Mouse (Mus musculus) kidney, embryonic 16.5 days (tissue): Measurements from ENCODE around the gene Olfr873. TPM values are rescaled to one million over a fixed set of nuclear protein-coding genes. Genes with fewer than 3 reads are reported as not detected.
"Not testable (repeated sequence)": the region's sequence is repeated elsewhere in the genome, so short reads cannot be mapped to it uniquely, and the experiment has no call there.

Experiments used
- ATAC-seq: fragments of 200-750 bp; cut with Nextera tagmentation; 2 replicates; pipeline ENCODE4 v1.8.0; 2017; ENCODE audit warnings: moderate TSS enrichment; ENCODE audit not compliant: low FRiP score, low TSS enrichment
- H3K27ac ChIP-seq: fragments of 300-500 bp; sonication (generic); 2 replicates; pipeline ENCODE4 v1.5.1; 2014; ENCODE audit warnings: low read length
- H3K27me3 ChIP-seq: fragments of 300-500 bp; sonication (generic); 2 replicates; pipeline ENCODE4 v1.6.1; 2014; ENCODE audit warnings: low read length, control low read depth, mixed read lengths; ENCODE audit not compliant: insufficient read depth
- H3K36me3 ChIP-seq: fragments of 300-500 bp; sonication (generic); 2 replicates; pipeline ENCODE4 v1.6.1; 2014; ENCODE audit warnings: low read length, control low read depth, mixed read lengths; ENCODE audit not compliant: insufficient read depth
- H3K4me1 ChIP-seq: fragments of 300-500 bp; sonication (generic); 2 replicates; pipeline ENCODE4 v1.6.1; 2014; ENCODE audit warnings: low read length, control low read depth, mixed read lengths; ENCODE audit not compliant: insufficient read depth
- H3K4me2 ChIP-seq: fragments of 300-500 bp; sonication (generic); replicated peaks from 2 replicates; pipeline ENCODE4 v1.6.1; 2014; ENCODE audit warnings: low read depth, low read length
- H3K4me3 ChIP-seq: fragments of 300-500 bp; sonication (generic); 2 replicates; pipeline ENCODE4 v1.5.1; 2014; ENCODE audit warnings: mild to moderate bottlenecking, low read length
- H3K9ac ChIP-seq: fragments of 300-500 bp; sonication (generic); replicated peaks from 2 replicates; pipeline ENCODE4 v1.6.1; 2014; ENCODE audit warnings: low read length
- H3K9me3 ChIP-seq: fragments of 300-500 bp; sonication (generic); 2 replicates; pipeline ENCODE4 v1.6.1; 2016; ENCODE audit warnings: low read length, control low read depth
- WGBS: fragments of 180-500 bp; shearing (Covaris S2); extraction: QIAGEN DNeasy Blood & Tissue Kit; methylation state at CpG from one replicate; pipeline ENCODE4 v1.1.7; 2014; 5-methylcytosine and 5-hydroxymethylcytosine counted together
- polyA plus RNA-seq: library from polyadenylated mRNA; unstranded; fragments of >200 nt; fragmentation: Nextera tagmentation; extraction: Ambion mirVana; gene quantifications from 2 replicates; pipeline ENCODE4 v1.2.1, GENCODE M21; 2015

Gene Olfr873
- polyA plus RNA-seq: not detected in 2 replicates

DNA sequence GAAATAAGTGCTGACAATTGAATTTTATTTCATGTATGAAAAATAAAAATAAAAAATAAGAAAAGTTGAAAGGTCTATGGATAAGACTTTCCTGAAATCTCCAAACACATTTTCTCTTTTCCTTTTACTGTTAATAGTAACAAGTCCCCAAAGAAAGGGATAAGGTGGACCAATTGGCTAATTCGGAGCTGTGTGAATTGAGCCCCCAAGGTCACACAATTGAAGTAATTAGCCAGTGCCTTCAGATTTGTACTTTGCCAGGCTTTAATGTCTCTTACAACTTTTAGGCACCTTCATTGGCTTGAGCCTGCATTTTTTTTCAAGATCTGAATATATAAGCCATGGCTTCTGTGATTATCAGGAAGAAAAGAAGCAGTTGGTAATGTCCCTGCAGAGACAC, at the start of gene Olfr873:
TSS of gene Olfr873 (plus strand) at position 301 of the 400 bp plus-strand sequence.
- Histone ChIP-seq H3K9ac (no peak within 1 kb of the TSS), H3K36me3 (no peaks in the 10 kb centered on the region), H3K27me3 (no peaks in the 10 kb centered on the region), H3K9me3 (no peaks in the 10 kb centered on the region), H3K4me2 (no peak within 1 kb of the TSS), H3K4me3 (no peak within 1 kb of the TSS), H3K4me1 (no peaks in the 10 kb centered on the region), H3K27ac (no peak within 1 kb of the TSS)
- ATAC-seq: no peak
- WGBS: 91% methylated on average over 1 of the region's 1 CpGs

DNA sequence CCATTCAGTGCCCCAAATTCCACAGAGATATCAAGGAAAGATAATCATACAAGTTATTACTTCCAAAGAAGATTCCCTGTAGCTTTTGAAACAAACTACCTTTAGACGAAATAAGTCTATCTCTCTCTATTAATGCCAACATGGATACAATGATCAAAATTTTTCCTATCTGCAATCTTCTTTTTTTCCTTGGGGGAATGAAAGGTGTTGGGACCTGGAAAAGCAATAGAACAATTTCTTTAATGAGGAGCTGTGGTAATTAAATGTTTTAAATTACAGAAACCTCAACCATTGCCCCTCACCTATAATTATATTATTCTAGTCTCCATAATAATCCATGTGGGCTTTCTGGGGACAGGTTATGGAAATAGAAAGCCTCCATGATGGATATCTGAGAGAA, 16.3 kb upstream of the Olfr873 start, which contains the start of gene Olfr39:
TSS of gene Olfr39 (plus strand) at position 301 of the 400 bp plus-strand sequence.
- Histone ChIP-seq H3K36me3 (no peaks in the 10 kb centered on the region), H3K27me3 (no peaks in the 10 kb centered on the region), H3K9me3 (no peaks in the 10 kb centered on the region), H3K27ac (no peak within 1 kb of the TSS), H3K4me3 (no peak within 1 kb of the TSS), H3K4me2 (no peak within 1 kb of the TSS), H3K4me1 (no peaks in the 10 kb centered on the region), H3K9ac (no peak within 1 kb of the TSS)
- 76% methylated on average over 1 of the region's 1 CpGs for WGBS
- no peak for ATAC-seq

DNA sequence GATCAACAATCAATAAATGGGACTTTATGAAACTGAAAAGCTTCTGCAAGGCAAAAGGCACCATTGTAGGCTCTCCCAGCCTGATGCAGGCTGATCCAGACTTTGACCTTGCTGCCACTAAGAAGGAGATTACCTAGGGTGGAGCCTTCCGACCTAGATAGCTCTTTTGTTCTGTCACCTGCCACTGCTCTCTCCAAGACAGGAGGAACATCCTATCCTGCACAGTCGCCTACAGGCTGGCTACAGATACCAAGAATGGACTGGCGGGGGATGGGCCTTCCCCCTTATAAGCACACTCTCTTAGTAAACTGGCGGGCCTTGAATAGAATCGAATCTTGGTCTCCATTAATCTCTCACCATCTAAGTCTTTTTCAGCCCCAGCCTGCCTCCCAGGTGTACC, 2.8 kb upstream of the Olfr873 start:
- ATAC-seq, H3K36me3 ChIP-seq, H3K4me2 ChIP-seq, H3K27me3 ChIP-seq, H3K9ac ChIP-seq, H3K4me1 ChIP-seq, H3K27ac ChIP-seq, H3K4me3 ChIP-seq, H3K9me3 ChIP-seq: not testable (repeated sequence)
- 81% methylated on average over 5 of the region's 5 CpGs for WGBS

DNA sequence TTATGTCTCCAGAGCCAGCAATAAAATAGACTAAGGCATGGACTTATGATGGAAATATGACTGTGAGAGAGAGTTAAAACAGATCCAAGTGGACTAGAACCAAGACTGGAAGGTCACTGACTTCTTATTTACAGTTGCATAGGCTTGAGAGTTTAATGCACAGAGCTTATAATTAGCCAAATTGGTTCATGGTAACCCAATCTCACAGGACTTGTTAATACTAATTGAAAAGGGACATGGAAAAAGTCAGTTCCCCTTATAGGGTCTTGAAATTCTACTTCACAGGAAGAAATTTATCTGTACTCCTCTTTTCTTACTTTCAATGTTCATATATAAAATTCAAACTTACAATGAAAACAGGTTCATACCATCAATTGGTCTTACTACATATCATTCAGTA, 37.7 kb downstream of the Olfr873 start, which contains the start of gene Olfr18:
TSS of gene Olfr18 (minus strand) at position 101 of the 400 bp plus-strand sequence.
- Histone ChIP-seq H3K4me3 (no peak within 1 kb of the TSS), H3K27me3 (no peaks in the 10 kb centered on the region), H3K9me3 (no peaks in the 10 kb centered on the region), H3K27ac (no peak within 1 kb of the TSS), H3K36me3 (no peaks in the 10 kb centered on the region), H3K4me2 (no peak within 1 kb of the TSS), H3K4me1 (no peaks in the 10 kb centered on the region), H3K9ac (no peak within 1 kb of the TSS)
- ATAC-seq: no peak

DNA sequence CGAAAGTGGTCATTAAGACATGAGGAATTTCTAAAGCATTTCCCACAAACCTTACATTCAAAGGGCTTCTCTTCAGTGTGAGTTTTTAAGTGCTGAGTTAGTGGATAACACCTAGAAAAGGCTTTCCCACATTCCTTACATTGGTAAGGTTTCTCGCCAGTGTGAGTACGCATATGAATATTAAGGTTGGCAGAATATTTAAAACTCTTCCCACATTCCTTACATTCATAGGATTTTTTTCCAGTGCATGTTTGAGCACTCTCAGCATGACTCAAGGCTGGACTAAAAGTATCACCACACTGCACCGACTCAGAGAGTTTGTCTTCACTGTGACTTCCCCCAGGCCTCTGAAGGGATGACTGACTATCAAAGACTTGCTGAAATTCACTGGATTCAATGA, 50.2 kb downstream of the Olfr873 start:
- H3K27ac ChIP-seq: no peak overlapping the region
- 90% methylated on average over 4 of the region's 4 CpGs for WGBS
- no peak overlapping the region for H3K4me2 ChIP-seq
- no peaks in the 10 kb centered on the region for H3K4me1 ChIP-seq
- H3K9me3 ChIP-seq: peaks cover 15% of the 10 kb centered on the region
- no peak overlapping the region for H3K9ac ChIP-seq
- H3K4me3 ChIP-seq: no peak overlapping the region
- H3K36me3 ChIP-seq: peaks cover 35% of the 10 kb centered on the region
- no peak for ATAC-seq
- no peaks in the 10 kb centered on the region for H3K27me3 ChIP-seq

Other genes starting within 250 kb of the Olfr873 start
- gene Olfr867, start 241.0 kb upstream of the Olfr873 start, polyA plus RNA-seq: not detected in 2 replicates
- gene Olfr868, start 199.9 kb upstream of the Olfr873 start, polyA plus RNA-seq: not detected in 2 replicates
- not detected in 2 replicates for gene Olfr869, start 169.5 kb upstream of the Olfr873 start, polyA plus RNA-seq
- gene Olfr870, start 124.5 kb upstream of the Olfr873 start, polyA plus RNA-seq: not detected in 2 replicates
- not detected in 2 replicates for gene Olfr871, start 86.3 kb upstream of the Olfr873 start, polyA plus RNA-seq
- not detected in 2 replicates for gene Olfr872, start 61.4 kb upstream of the Olfr873 start, polyA plus RNA-seq
- not detected in 2 replicates for gene Olfr39, start 16.2 kb upstream of the Olfr873 start, polyA plus RNA-seq
- gene Olfr18, start 37.6 kb downstream of the Olfr873 start, polyA plus RNA-seq: 0.09 TPM in 1 of 2 replicates, not detected in the other
- 27.1 and 31.3 TPM in 2 replicates for gene Zfp560, start 86.6 kb downstream of the Olfr873 start, polyA plus RNA-seq
- 20.1 and 20.8 TPM in 2 replicates for gene Zfp26, start 161.6 kb downstream of the Olfr873 start, polyA plus RNA-seq
- gene Zfp426, start 194.2 kb downstream of the Olfr873 start, polyA plus RNA-seq: 23.1 and 26.7 TPM in 2 replicates
- 98.3 and 108 TPM in 2 replicates for gene Zfp266, start 222.9 kb downstream of the Olfr873 start, polyA plus RNA-seq